Mouse (Mus musculus) intestine, embryonic 16.5 days (tissue): ENCODE measurements around the gene Pcif1. TPM values are rescaled to one million over a fixed set of nuclear protein-coding genes. Genes with fewer than 3 reads are reported as not detected.

Source experiments
- polyA plus RNA-seq: library from polyadenylated mRNA; unstranded; fragments of >200 nt; fragmentation: Nextera tagmentation; extraction: Ambion mirVana; gene quantifications from 2 replicates; pipeline ENCODE4 v1.2.1, GENCODE M21; 2015

Pcif1 gene
- polyA plus RNA-seq, 1 experiment from 2014 or later: 64.0 TPM

Other genes with a start within 250 kb of the Pcif1 start
- not detected in 2 replicates for gene Wfdc16, start 240.5 kb upstream of the Pcif1 start, polyA plus RNA-seq
- 0.34 TPM in 1 of 2 replicates, not detected in the other for gene Wfdc10, start 223.3 kb upstream of the Pcif1 start, polyA plus RNA-seq
- gene Wfdc9, start 222.7 kb upstream of the Pcif1 start, polyA plus RNA-seq: not detected in 2 replicates
- not detected in 2 replicates for gene Wfdc11, start 205.2 kb upstream of the Pcif1 start, polyA plus RNA-seq
- 0.17 and 0.21 TPM in 2 replicates for gene Wfdc13, start 194.2 kb upstream of the Pcif1 start, polyA plus RNA-seq
- not detected in 2 replicates for gene Spint4, start 180.8 kb upstream of the Pcif1 start, polyA plus RNA-seq
- not detected in 2 replicates for gene Spint5, start 164.0 kb upstream of the Pcif1 start, polyA plus RNA-seq
- 1.3 and 1.8 TPM in 2 replicates for gene Wfdc3, start 133.4 kb upstream of the Pcif1 start, polyA plus RNA-seq
- gene Dnttip1, start 133.3 kb upstream of the Pcif1 start, polyA plus RNA-seq: 55.9 and 56.9 TPM in 2 replicates
- gene Ube2c, start 109.4 kb upstream of the Pcif1 start, polyA plus RNA-seq: 360 and 426 TPM in 2 replicates
- gene Tnnc2, start 99.3 kb upstream of the Pcif1 start, polyA plus RNA-seq: 3.2 and 3.9 TPM in 2 replicates
- gene Snx21, start 93.5 kb upstream of the Pcif1 start, polyA plus RNA-seq: 18.3 and 19.6 TPM in 2 replicates
- gene Acot8, start 74.4 kb upstream of the Pcif1 start, polyA plus RNA-seq: 37.5 and 39.5 TPM in 2 replicates
- 9.3 and 10.3 TPM in 2 replicates for gene Zswim3, start 74.2 kb upstream of the Pcif1 start, polyA plus RNA-seq
- gene Zswim1, start 56.6 kb upstream of the Pcif1 start, polyA plus RNA-seq: 11.7 and 13.4 TPM in 2 replicates
- not detected in 2 replicates for gene Spata25, start 50.8 kb upstream of the Pcif1 start, polyA plus RNA-seq
- 418 and 551 TPM in 2 replicates for gene Ctsa, start 46.4 kb upstream of the Pcif1 start, polyA plus RNA-seq
- gene Neurl2, start 45.8 kb upstream of the Pcif1 start, polyA plus RNA-seq: 6.1 and 7.5 TPM in 2 replicates
- gene Pltp, start 21.6 kb upstream of the Pcif1 start, polyA plus RNA-seq: 31.4 and 31.5 TPM in 2 replicates
- 9.6 and 10.5 TPM in 2 replicates for gene Zfp335, start 32.5 kb downstream of the Pcif1 start, polyA plus RNA-seq
- gene Mmp9, start 61.5 kb downstream of the Pcif1 start, polyA plus RNA-seq: 7.6 and 9.3 TPM in 2 replicates
- 0.23 and 0.32 TPM in 2 replicates for gene Slc12a5, start 81.5 kb downstream of the Pcif1 start, polyA plus RNA-seq
- 41.4 and 42.4 TPM in 2 replicates for gene Ncoa5, start 155.6 kb downstream of the Pcif1 start, polyA plus RNA-seq
- gene Cd40, start 176.3 kb downstream of the Pcif1 start, polyA plus RNA-seq: 7.6 and 9.7 TPM in 2 replicates
- gene 1700025C18Rik, start 211.4 kb downstream of the Pcif1 start, polyA plus RNA-seq: not detected in 2 replicates